ENCODE assay signal across 8 mouse cellular contexts in genomic region chr13:24551100-24551931, GRCm38 (mm10). TPM values are rescaled to one million over a fixed set of nuclear protein-coding genes. Genes with fewer than 3 reads are reported as not detected.
DNase-seq lines count a peak whose midpoint lies in the region; ATAC-seq and TF ChIP-seq lines count a peak whose summit lies in the region.
"Had no signal": no experiment of that assay in that cellular context is flagged by ENCODE, and none has a peak within 500 bp of the region (broad histone marks: within the 10 kb centered on the region; RNA-seq: fewer than 3 reads in every experiment).

No protein-coding gene starts in this region.

- peak; percentile 12 to 42 for DNase-seq in left cerebral cortex, postnatal 14 days (ENCODE audit: low spot score in 2 of 2)
- no peak for DNase-seq in left cerebral cortex, postnatal 10 days (ENCODE audit: extremely low spot score in 1 of 2, low spot score in 2 of 2)
- DNase-seq in liver, result peak; percentile 67
- DNase-seq in spleen, adult 2 months (ENCODE audit: low read depth in 1 of 2, low spot score in 2 of 2), result no peak
- no peak for DNase-seq in layer of hippocampus, adult 18-20 months (ENCODE audit: low spot score in 2 of 2)
- DNase-seq: cerebellum, adult 11-12 months had no signal

- peaks cover 5% of the 10 kb centered on the region; the same call in 1 of the 2 replicates for H3K4me1 ChIP-seq in embryonic facial prominence, embryonic 12.5 days
- H3K4me1 ChIP-seq in spleen, adult 2 months (ENCODE audit: control insufficient read depth, insufficient read depth, insufficient read length), result peaks cover 38% of the 10 kb centered on the region

- H3K9ac ChIP-seq in embryonic facial prominence, embryonic 12.5 days, result no peak overlapping the region

- no peak for ATAC-seq in embryonic facial prominence, embryonic 12.5 days (ENCODE audit: insufficient number of reproducible peaks, insufficient read depth, low FRiP score, low TSS enrichment)
- ATAC-seq in activated CD4-positive, CD25-positive, alpha-beta regulatory T cell, adult 4 months, result no peak

- no peaks in the 10 kb centered on the region for H3K36me3 ChIP-seq in embryonic facial prominence, embryonic 12.5 days
- no peaks in the 10 kb centered on the region for H3K36me3 ChIP-seq in spleen, adult 2 months (ENCODE audit: control insufficient read depth, insufficient read depth, low read length)

- H3K27me3 ChIP-seq in embryonic facial prominence, embryonic 12.5 days, result no peaks in the 10 kb centered on the region
- H3K27me3 ChIP-seq in spleen, adult 2 months (ENCODE audit: control insufficient read depth, insufficient read depth, low read length), result no peaks in the 10 kb centered on the region

- no peak for TF ChIP-seq CTCF in spleen, adult 2 months (IDR thresholded peaks at IDR 0.05; ENCODE audit: extremely low read depth, insufficient read depth, insufficient read length, insufficient replicate concordance)

- TF ChIP-seq POLR2A in spleen, adult 2 months (IDR thresholded peaks at IDR 0.05; ENCODE audit: low read depth, low read length), result no peak

- no peak overlapping the region for H3K4me3 ChIP-seq in embryonic facial prominence, embryonic 12.5 days
- H3K4me3 ChIP-seq in spleen, adult 2 months (ENCODE audit: extremely low read depth, insufficient read depth, insufficient read length), result no peak overlapping the region

- no peak overlapping the region for H3K4me2 ChIP-seq in embryonic facial prominence, embryonic 12.5 days (replicated peaks)

- 0 out of 2 replicates have a peak overlapping the region, but pooled peaks have one; percentile 36 for H3K27ac ChIP-seq in embryonic facial prominence, embryonic 12.5 days
- 0 out of 2 replicates have a peak overlapping the region, but pooled peaks have one; percentile 9 for H3K27ac ChIP-seq in spleen, adult 2 months (ENCODE audit: insufficient read depth, low read length)

- no peaks in the 10 kb centered on the region for H3K9me3 ChIP-seq in embryonic facial prominence, embryonic 12.5 days

- 65% methylated on average over 14 of the region's 14 CpGs for WGBS in embryonic facial prominence, embryonic 12.5 days
- WGBS in spleen, adult 2 months, result 56% methylated on average over 14 of the region's 14 CpGs

- intact Hi-C loops in left cerebral cortex, postnatal 14 days (cut with DNase I), result no loop called here
- intact Hi-C loops in left cerebral cortex, postnatal 10 days (cut with DNase I), result no loop called here

RNA-seq across cellular contexts. Expression of gene Ripor2, which starts 30.7 kb away (rescaled TPM):
- total RNA-seq in left cerebral cortex, postnatal 14 days (2021), result 10 to 100 TPM; 74.2 to 75.5 TPM
- 10 to 100 TPM; 69.2 to 71.9 TPM for total RNA-seq in left cerebral cortex, postnatal 10 days (2021)
- 6.1 and 9.2 TPM in 2 replicates for polyA plus RNA-seq in embryonic facial prominence, embryonic 12.5 days (2016; fragmentation: Nextera tagmentation; extraction: Ambion mirVana)
- polyA plus RNA-seq in spleen, adult 2 months (2012; rRNA removed), result 46.4 and 54.7 TPM in 2 replicates
- 10 to 100 TPM; 73.1 to 82.3 TPM for total RNA-seq in layer of hippocampus, adult 18-20 months (2021)
- polyA plus RNA-seq in activated CD4-positive, CD25-positive, alpha-beta regulatory T cell, adult 4 months (2017; shearing (Covaris generic)), result 100 to 1,000 TPM; 210 to 273 TPM

Comparison
In these comparisons a context has a peak if more than half of its experiments do, and no peak if none do; other contexts are left out.
1. DNase-seq: peak in left cerebral cortex, postnatal 14 days (2 of 2) and liver (single experiment); none in left cerebral cortex, postnatal 10 days (0 of 2), spleen, adult 2 months (0 of 2) and layer of hippocampus, adult 18-20 months (0 of 2).